Mouse (Mus musculus) small intestine, adult 2 months (tissue): ENCODE measurements around the gene Plaa. TPM values are rescaled to one million over a fixed set of nuclear protein-coding genes. Genes with fewer than 3 reads are reported as not detected.
A peak's percentile ranks its signal among the peaks of the same experiment; 100 is the strongest.

Experiments
- H3K27ac ChIP-seq: fragments of 200-500 bp; 2 replicates; pipeline ENCODE4 v1.5.1; 2012; ENCODE audit warnings: low read depth, low read length, control low read depth, inconsistent platforms; ENCODE audit not compliant: insufficient read depth
- H3K27me3 ChIP-seq: fragments of 200-500 bp; 2 replicates; pipeline ENCODE4 v1.6.1; 2012; ENCODE audit warnings: mild to moderate bottlenecking, moderate library complexity, low read length, inconsistent platforms; ENCODE audit not compliant: control insufficient read depth, insufficient read depth
- H3K36me3 ChIP-seq: fragments of 200-500 bp; 2 replicates; pipeline ENCODE4 v1.6.1; 2012; ENCODE audit warnings: mild to moderate bottlenecking, low read length, control low read depth, inconsistent platforms; ENCODE audit not compliant: control insufficient read depth, insufficient read depth
- H3K4me1 ChIP-seq: fragments of 200-500 bp; 2 replicates; pipeline ENCODE4 v1.6.1; 2012; ENCODE audit warnings: low read length, inconsistent platforms, mixed read lengths; ENCODE audit not compliant: control insufficient read depth, insufficient read depth, insufficient read length
- H3K4me3 ChIP-seq: fragments of 200-500 bp; 2 replicates; pipeline ENCODE4 v1.5.1; 2012; ENCODE audit warnings: low read depth, mild to moderate bottlenecking, control low read depth, inconsistent platforms, low read length, moderate library complexity
- CTCF ChIP-seq: fragments of 200-500 bp; IDR thresholded peaks from 2 replicates; pipeline ENCODE4 v1.5.1; 2012; ENCODE audit warnings: low read depth, mild to moderate bottlenecking, control low read depth, inconsistent platforms, low read length, moderate library complexity, mixed read lengths; ENCODE audit not compliant: insufficient replicate concordance, insufficient read length; ENCODE audit errors: extremely low read depth
- POLR2A ChIP-seq: fragments of 200-500 bp; IDR thresholded peaks from 2 replicates; pipeline ENCODE4 v1.6.1; 2012; ENCODE audit warnings: low read depth, mild to moderate bottlenecking, control low read depth, inconsistent platforms, low read length, moderate library complexity
- WGBS: fragments of 180-500 bp; shearing (Covaris S2); methylation state at CpG from one replicate; pipeline ENCODE4 v1.1.7; 2018; 5-methylcytosine and 5-hydroxymethylcytosine counted together
- polyA plus RNA-seq: library from polyadenylated mRNA; depleted of rRNA; stranded (reverse); fragments of >200 nt; gene quantifications from 2 replicates; pipeline ENCODE4 v1.2.3, GENCODE M21; 2012

Gene Plaa
- polyA plus RNA-seq, 1 experiment = 46.0 TPM

DNA sequence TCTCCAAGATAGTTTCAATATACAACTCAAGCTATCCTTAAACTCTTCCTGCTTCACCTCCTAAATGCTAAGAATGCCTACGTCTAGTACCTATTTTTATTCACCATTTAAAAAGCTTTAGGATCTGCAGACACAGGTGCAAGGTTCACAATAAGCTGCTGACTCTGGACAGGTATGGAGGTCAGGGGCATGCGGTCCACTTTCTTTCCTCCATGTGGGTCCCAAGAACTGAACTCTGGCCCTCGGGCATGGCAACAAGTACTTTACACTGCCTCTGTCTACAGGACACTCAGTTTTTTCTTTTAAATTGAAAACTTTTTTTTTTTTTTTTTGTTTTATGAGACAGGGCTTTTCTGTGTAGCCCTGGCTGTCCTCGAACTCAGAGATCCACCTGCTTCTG, 30.4 kb downstream of the Plaa start:
- Histone ChIP-seq H3K36me3 (peaks cover 29% of the 10 kb centered on the region), H3K27me3 (no peaks in the 10 kb centered on the region), H3K27ac (no peak overlapping the region), H3K4me3 (no peak overlapping the region), H3K4me1 (no peaks in the 10 kb centered on the region)
- WGBS = 96% methylated on average over 4 of the region's 4 CpGs
- no peak for TF ChIP-seq POLR2A
- no peak for TF ChIP-seq CTCF

DNA sequence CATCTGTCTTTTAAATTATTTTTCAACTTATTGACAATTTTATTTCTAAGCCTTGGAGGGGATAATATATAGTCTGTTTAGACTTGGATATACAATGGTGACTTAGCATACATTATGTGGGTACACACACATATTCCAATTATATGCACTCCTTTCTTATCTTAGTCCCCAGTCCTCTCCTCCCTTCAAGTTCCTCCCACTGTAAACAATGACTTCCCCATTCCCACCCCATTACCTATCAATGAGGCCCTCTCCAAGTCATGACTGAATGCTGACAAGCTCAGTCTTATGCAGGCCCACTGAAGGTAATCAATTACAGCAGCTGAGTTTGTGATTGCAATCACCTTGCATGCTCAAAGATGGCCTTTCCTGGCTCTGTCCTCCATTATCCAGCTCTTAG, 38.7 kb downstream of the Plaa start:
- TF ChIP-seq POLR2A = no peak
- no peak overlapping the region for H3K27ac ChIP-seq
- H3K4me1 ChIP-seq = no peaks in the 10 kb centered on the region
- no peak overlapping the region for H3K4me3 ChIP-seq
- no peaks in the 10 kb centered on the region for H3K27me3 ChIP-seq
- H3K36me3 ChIP-seq = peaks cover 7% of the 10 kb centered on the region

DNA sequence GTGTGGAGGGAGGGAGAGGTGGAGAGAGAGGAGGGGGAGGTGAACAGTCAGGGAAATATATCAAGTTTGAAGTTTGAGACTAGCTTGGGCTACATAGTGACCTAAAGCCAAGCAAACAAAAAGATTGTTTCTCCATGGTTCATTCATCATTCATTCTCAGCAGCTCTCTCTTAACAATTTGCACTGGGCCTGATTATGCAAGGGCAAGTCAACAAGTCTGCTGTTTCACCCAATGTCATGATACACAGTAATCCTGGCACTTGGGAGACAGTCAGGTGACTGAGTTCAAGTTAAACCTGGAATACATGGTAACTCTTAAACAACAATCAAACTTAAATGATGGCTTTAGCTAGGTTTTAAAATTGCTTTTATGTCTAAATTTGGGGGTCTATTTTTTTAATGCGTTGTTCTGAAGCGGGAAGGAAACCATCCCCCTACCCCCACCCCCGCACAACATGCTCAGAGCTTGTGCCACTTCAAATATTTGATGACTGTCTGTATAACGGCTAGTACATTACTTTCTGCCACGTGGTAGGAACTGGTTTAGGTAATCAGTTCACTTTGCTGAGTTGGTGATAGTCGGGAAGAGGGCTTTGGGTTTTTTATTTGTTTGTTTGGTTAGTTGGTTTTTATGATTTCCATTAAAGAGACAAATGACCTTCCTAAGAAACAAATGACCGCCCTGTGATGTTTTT, 40.9 kb downstream of the Plaa start:
- Histone ChIP-seq H3K36me3 (0 out of 2 replicates have a peak, but pooled peaks cover 3% of the 10 kb centered on the region), H3K4me3 (no peak overlapping the region), H3K4me1 (no peaks in the 10 kb centered on the region), H3K27me3 (no peaks in the 10 kb centered on the region), H3K27ac (no peak overlapping the region)
- TF ChIP-seq POLR2A (no peak), CTCF (no peak)
- WGBS = 59% methylated on average over 7 of the region's 7 CpGs

DNA sequence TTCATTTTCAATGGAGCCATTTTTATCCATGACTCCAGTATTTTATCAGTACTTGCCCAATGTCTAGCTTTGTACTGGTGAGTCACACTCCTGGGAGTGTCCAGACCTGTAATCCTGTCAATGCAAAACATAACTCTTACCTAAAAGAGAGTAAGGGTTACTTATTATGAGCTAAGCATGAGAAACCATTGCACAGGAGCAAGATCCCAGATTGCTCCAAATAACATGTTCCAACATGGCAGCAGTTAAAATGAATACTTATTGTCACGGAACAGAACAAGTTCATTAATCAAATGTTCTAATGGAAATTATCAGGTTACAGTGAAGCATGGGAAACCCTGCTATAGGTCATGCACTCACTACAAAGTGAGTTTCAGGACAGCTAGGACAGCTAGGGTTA, 42.7 kb downstream of the Plaa start:
- H3K27ac ChIP-seq = no peak overlapping the region
- no peak overlapping the region for H3K4me3 ChIP-seq
- H3K36me3 ChIP-seq = no peaks in the 10 kb centered on the region
- no peaks in the 10 kb centered on the region for H3K4me1 ChIP-seq
- TF ChIP-seq CTCF = no peak
- TF ChIP-seq POLR2A = no peak
- WGBS = 85% methylated on average over 1 of the region's 1 CpGs
- H3K27me3 ChIP-seq = no peaks in the 10 kb centered on the region

DNA sequence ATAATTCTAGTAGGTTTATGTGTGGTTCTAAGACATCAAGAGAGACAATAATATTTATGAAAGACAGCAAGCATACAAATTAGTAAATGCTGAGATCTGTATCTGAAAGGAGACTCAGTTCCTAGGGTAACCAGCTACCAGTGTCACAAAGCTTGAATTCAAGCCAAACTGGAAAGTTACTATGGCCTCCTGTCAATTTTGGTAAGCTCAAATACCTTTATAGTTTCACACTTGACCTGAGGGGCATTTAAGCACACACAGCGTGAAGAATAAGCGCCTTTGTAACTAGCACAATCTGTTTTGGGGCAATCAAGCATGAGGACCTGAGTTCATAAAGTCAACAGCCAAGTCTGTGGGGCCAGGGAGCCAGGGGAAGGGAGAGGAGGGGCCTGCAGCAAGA, 43.8 kb downstream of the Plaa start:
- Histone ChIP-seq H3K4me1 (no peaks in the 10 kb centered on the region), H3K27ac (no peak overlapping the region), H3K36me3 (no peaks in the 10 kb centered on the region), H3K27me3 (no peaks in the 10 kb centered on the region), H3K4me3 (no peak overlapping the region)
- TF ChIP-seq CTCF (no peak), POLR2A (no peak)
- 71% methylated on average over 2 of the region's 2 CpGs for WGBS

DNA sequence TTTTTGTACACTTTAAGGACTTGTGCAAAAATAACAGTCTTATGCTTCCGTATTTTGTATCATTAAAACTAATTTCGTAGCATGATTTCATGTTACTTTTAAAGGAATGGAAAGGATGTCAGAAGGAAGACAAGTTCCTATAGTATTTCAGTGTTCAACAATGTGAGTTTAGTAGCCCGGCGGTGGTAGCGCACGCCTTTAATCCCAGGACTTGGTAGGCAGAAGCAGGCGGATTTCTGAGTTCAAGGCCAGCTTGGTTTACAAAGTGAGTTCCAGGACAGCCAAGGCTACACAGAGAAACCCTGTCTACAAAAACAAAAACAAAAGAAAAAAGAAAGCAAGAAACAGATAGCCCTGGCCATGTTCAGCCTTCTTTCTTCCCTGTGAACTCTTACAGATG, 45.9 kb downstream of the Plaa start:
- Histone ChIP-seq H3K36me3 (no peaks in the 10 kb centered on the region), H3K27ac (no peak overlapping the region), H3K27me3 (no peaks in the 10 kb centered on the region), H3K4me3 (no peak overlapping the region), H3K4me1 (no peaks in the 10 kb centered on the region)
- TF ChIP-seq POLR2A = no peak
- TF ChIP-seq CTCF = no peak
- 70% methylated on average over 7 of the region's 7 CpGs for WGBS

DNA sequence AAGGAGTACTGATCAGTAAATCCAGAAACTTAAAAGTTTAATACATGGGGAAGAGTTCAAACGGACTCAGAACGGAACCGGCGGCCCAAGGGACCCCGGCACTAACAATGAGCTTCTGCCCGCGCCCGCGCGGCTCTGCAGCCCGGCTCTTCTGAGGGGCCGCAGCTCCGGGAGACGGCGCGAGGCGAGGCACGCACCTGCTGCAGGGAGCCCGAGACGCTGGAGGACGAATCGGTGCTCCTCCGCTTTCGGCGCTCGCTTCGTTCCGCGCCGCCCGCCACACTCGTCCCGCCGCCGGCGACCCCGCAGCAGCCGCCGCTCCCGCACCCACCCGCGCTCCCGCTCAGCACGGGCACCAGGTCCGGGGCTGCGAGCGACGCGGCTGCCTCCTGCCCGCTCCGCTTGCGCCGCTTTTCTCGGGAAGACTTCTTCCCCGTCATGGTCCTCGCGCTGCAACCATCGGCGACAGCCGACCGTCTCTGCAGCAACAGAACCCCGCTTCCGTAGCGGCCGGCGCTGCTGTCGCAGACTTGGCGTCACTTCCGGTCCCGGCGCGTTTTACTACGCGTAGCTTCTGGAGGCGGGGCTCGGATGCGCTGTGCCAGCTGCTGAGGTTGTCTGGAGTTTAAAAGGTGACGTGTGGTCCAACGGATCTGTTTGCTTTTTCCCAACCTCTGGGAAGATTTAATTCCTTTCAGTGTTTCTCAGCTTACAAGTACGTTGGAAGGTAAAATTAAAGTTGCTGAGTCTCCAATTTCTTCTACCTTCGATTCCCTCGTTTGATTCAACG, 46.6 kb downstream of the Plaa start, which contains the start of the genes Gm10306 and Caap1:
Gene Gm10306 (plus strand): TSS at position 282 of the 790 bp plus-strand sequence.
Gene Caap1 (minus strand): TSS at position 532 of the 790 bp plus-strand sequence.
- Histone ChIP-seq H3K27ac (no peak within 1 kb of the TSS; the same call in 1 of the 2 replicates), H3K4me1 (no peaks in the 10 kb centered on the region), H3K27me3 (no peaks in the 10 kb centered on the region), H3K4me3 (peak within 1 kb of the TSS; percentile 78), H3K36me3 (no peaks in the 10 kb centered on the region)
- TF ChIP-seq CTCF (no peak), POLR2A (peak; percentile 79)
- under 1% methylated on average over 83 of the region's 83 CpGs for WGBS
